Mouse (Mus musculus): Measurements from ENCODE around the gene Mb21d2.

- no peak for TF ChIP-seq SIN3A (IDR thresholded peaks at IDR 0.05; ENCODE audit: low read length)
- no peak for TF ChIP-seq CHD2 (IDR thresholded peaks at IDR 0.05; ENCODE audit: low read length)
- no peak for TF ChIP-seq MEF2A (IDR thresholded peaks at IDR 0.05; ENCODE audit: borderline replicate concordance, low read depth, low read length)
- no peak for TF ChIP-seq RAD21 (IDR thresholded peaks at IDR 0.05; ENCODE audit: low read depth, low read length)
- TF ChIP-seq MXI1 (IDR thresholded peaks at IDR 0.05; ENCODE audit: low read depth, low read length): no peak
- no peak for TF ChIP-seq TBP (conservative IDR thresholded peaks at IDR 0.05; ENCODE audit: low read depth, low read length)
- no peak for TF ChIP-seq MAX (IDR thresholded peaks at IDR 0.05; ENCODE audit: low read length)
- no peak for TF ChIP-seq KAT2A (IDR thresholded peaks at IDR 0.05; ENCODE audit: insufficient replicate concordance, low read length)
- no peak for TF ChIP-seq NELFE (IDR thresholded peaks at IDR 0.05; ENCODE audit: low read depth, low read length)
- no peak for TF ChIP-seq CTCF (conservative IDR thresholded peaks at IDR 0.05 in 1 of 2, IDR thresholded peaks at IDR 0.05 in 1 of 2; ENCODE audit: low read depth in 2 of 2, low read length in 2 of 2)
- TF ChIP-seq USF1 (IDR thresholded peaks at IDR 0.05; ENCODE audit: low read depth, low read length): no peak
These were observed 6.2 kb upstream of the Mb21d2 start for GRCm38 (mm10) chr16:28935701-28936100.

Measured in CH12.LX (cell line).